Mouse (Mus musculus): ENCODE data around the gene Ccdc77. TPM values are rescaled to one million over a fixed set of nuclear protein-coding genes. Genes with fewer than 3 reads are reported as not detected.
"Not testable (repeated sequence)": the region's sequence is repeated elsewhere in the genome, so short reads cannot be mapped to it uniquely, and the experiment has no call there.

Ccdc77 gene
- total RNA-seq, 2 experiments from 2014 or later: 2.8 to 3.9 TPM

DNA sequence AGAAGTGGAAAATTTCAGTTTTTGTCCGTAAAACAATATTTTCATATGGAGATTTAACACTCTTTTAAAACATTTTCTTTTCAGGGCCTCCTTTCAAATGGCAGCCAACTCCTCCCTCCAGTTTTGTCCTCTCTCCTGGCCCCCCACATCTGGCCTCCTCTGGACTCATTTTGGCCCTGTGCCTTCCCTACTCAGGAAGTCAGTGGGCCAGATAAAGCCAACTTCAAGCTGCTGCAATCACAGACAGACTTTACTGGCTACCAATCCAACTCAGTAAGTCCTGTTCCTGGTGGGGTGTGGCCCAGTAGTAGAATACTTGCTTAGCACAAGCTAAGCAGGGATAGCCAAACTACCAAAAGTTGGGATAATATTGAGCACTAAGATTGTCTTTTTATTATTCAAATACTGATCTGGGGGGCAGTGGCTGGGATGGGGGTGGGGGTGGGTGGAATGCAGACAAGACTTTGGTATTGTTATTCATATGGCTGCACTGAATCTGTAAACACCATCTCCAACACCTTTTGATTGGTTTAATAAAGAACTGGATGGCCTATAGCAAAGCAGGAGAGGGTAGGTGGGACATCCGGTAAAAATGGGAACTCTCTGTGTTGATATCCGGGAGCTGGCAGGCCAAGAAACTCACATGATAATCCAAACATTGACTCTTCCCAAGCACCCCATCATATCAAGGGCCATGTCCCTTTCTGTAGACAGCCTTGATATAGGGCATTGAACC is 57.1 kb downstream of the Ccdc77 start:
- no peak overlapping the region for H3K4me3 ChIP-seq
- no peak for DNase-seq
- intact Hi-C loops (cut with DNase I): no loop called here
- no peak for TF ChIP-seq CTCF (IDR thresholded peaks at IDR 0.05)
- H3K27ac ChIP-seq: no peak overlapping the region

DNA sequence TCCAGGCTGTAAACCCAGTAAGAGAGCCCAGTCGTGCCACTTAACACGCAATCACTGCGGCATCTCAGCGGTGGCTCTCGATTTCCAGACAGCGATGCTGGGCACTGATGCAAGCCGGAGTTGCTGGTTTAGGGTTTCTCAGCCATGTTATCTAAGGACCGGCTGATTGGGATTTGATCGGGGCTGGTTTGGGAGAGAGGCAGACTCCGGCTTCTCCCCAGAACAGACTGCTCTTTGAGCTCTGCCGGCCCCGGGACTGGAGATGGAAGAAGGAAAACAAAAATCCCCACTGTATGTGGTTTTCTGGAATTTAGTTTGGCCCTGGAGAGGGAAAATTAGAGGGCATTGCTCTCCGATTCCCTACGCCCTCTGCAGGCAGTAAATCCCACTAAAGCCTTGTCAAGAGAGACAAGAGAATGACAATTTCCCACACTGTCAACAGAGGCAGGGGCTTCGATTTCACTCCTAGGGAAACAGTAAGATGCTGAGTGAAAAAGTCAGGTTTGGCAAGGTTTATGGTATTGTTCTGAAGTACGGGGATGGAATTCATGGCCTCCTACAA is 61.3 kb downstream of the Ccdc77 start:
- Histone ChIP-seq H3K4me3 (peak overlapping the region; percentile 48), H3K27ac (no peak overlapping the region)
- intact Hi-C loops (cut with DNase I): loop anchor here (2.0 kb wide), 1 partner anchor 80 kb away; no protein-coding TSS in a partner anchor
- peak; percentile 28 for DNase-seq
- peak; percentile 44 for TF ChIP-seq CTCF (IDR thresholded peaks at IDR 0.05)

DNA sequence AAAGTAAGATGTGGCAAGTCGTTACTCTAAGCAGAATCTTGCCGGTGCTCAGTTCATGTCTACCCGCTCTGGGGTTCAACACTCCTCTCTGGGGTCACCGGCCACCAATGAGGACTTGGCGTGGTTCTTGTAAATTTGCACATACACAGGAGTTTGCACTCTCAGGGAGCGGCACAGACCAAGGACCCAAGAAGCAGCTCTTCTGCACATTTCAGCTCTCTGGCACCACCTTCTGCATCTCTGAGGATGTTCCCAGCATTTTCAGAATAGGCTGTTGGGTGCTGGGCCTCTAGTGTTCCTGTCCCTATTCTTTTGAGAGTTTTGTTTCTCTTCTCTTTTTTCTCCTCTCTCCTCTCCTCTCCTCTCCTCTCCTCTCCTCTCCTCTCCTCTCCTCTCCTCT is 63.0 kb downstream of the Ccdc77 start:
- intact Hi-C loops (cut with DNase I): no loop called here
- TF ChIP-seq CTCF (IDR thresholded peaks at IDR 0.05): peak; percentile 66
- Histone ChIP-seq H3K27ac (no peak overlapping the region), H3K4me3 (no peak overlapping the region)
- peak; percentile 40 for DNase-seq

DNA sequence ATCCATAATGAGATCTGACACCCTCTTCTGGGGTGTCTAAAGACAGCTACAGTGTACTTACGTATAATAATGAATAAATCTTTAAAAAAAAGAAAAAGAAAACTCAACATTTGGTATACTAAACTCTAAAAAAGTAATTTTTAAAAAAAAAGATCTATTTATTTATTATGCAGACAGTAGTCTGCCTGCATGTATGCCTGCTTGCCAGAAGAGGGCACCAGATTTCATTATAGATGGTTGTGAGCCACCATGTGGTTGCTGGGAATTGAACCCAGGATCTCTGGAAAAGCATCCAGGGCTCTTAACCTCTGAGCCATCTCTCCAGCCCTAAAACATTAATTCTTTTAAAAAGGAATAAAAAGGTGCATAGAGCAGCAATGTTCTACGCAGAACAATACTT is 67.6 kb downstream of the Ccdc77 start:
- H3K4me3 ChIP-seq; H3K27ac ChIP-seq; DNase-seq; intact Hi-C loops (cut with DNase I): not testable (repeated sequence)
- TF ChIP-seq CTCF (IDR thresholded peaks at IDR 0.05): peak; percentile 33; the same call in 1 of the 2 replicates

DNA sequence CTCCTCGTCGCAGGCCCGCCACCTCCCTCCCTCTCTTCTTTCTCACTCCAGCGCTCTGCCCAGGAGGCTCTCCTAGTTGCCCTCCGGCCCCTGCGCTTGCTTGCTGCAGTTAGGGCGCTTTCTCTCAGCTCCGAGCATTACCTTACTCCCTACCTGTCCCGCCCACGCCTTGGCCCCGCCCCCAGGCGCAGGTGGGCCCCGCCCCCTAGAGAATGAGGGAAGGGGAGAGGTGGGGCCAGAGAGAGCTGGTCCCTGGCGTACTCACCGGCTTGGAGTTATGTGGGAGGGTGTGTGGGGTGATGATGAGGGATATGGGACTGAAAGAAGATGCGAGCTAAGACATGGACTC is 69.4 kb downstream of the Ccdc77 start:
- intact Hi-C loops (cut with DNase I): no loop called here
- DNase-seq: no peak
- peak overlapping the region; percentile 81 for H3K4me3 ChIP-seq
- TF ChIP-seq CTCF (IDR thresholded peaks at IDR 0.05): no peak
- H3K27ac ChIP-seq: no peak overlapping the region; the same call in 1 of the 2 replicates

DNA sequence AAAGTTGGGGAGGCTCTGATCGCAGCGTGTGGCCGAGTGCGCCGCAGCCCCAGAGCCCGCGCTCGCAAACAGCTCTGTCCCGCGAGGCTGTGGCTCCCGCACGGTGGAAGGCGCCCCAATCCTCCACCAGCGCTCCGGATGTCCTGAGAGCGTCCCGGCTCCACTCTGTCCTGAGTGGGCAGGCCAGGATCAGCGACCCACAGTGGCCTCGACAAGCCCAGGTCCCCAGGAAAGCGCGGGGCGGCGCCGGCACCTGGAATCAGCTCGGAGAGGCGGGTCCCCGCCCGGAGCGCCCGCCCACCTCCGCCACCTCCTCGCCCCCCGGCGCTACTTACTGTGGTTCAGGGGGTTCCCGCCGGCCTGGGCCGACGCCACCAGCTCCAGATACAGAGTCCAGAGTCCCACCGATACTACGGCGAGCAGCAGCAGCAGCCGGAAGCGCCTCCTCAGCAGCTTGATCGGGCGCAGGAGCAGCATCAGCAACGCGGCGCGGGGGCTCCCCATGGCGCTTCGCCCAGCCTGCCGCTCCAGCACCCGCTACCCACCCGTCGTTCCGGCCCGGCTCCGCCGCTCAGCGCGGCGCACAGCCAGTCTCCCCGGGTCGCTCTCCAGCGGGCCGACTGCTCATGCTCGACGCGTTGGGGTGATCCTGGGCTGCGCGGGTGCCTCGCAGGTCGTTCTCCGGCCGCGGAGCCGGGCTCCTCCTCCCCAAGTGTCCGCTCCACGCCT is 70.0 kb downstream of the Ccdc77 start, which contains the start of the genes D330020A13Rik and B4galnt3:
Gene D330020A13Rik (plus strand): TSS at position 309 of the 729 bp plus-strand sequence.
Gene B4galnt3 (minus strand): TSS at position 504 of the 729 bp plus-strand sequence.
- intact Hi-C loops (cut with DNase I): no loop called here
- H3K27ac ChIP-seq: peak within 1 kb of the TSS; percentile 31; the same call in 1 of the 2 replicates
- peak within 1 kb of the TSS; percentile 81 for H3K4me3 ChIP-seq
- peak; percentile 44 for DNase-seq
- TF ChIP-seq CTCF (IDR thresholded peaks at IDR 0.05): no peak

DNA sequence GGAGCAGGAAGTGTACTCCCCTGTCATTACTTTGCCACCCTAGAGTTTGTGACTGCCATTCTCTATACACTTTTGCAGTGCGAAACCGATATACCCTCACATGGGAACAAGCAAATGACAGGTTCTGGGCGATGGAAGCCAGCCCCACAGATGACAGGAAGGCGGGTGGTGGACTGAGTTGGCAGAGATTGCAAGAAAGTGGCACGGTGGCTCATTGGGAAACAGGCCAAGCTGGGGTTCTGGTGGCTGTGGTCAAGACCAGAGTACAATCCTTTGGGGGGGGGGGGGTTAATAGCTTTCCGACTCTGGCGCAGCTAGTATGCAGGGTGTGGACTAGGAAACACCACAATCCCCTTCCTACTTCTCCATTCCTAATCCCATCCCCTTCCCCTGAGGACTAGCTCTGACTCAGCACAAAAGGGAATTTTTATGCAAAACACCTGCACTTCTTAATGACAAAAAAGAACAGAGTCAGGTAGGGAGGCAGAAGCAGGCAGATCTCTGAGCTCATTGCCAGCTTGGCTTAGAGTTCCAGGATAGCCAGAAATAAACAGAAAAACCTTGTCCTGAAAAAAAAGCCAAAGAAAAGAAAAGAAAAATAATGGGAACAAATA is 72.7 kb downstream of the Ccdc77 start:
- no peak for DNase-seq
- Histone ChIP-seq H3K4me3 (no peak overlapping the region), H3K27ac (no peak overlapping the region)
- intact Hi-C loops (cut with DNase I): no loop called here
- no peak for TF ChIP-seq CTCF (IDR thresholded peaks at IDR 0.05)

DNA sequence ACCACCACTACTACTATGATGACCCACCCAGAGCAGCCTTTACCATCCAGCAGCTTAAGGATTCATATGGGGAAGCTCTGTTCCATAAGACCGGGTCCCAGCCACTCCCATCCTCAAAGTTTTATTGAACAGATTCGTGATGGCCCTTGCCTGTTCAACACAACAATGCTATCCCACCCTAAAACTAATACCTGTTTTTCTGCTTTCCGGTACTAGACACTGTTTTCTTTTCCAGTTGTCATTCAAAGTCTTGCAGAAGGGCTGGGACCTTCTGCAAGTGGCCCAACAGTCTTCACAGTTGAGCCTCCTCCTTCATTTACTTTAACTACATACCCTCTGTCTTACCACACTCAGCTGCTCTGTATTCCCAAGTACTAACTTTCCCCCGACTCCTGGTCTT is 74.7 kb downstream of the Ccdc77 start:
- Histone ChIP-seq H3K4me3 (no peak overlapping the region), H3K27ac (no peak overlapping the region)
- no peak for TF ChIP-seq CTCF (IDR thresholded peaks at IDR 0.05)
- DNase-seq: no peak
- intact Hi-C loops (cut with DNase I): no loop called here

DNA sequence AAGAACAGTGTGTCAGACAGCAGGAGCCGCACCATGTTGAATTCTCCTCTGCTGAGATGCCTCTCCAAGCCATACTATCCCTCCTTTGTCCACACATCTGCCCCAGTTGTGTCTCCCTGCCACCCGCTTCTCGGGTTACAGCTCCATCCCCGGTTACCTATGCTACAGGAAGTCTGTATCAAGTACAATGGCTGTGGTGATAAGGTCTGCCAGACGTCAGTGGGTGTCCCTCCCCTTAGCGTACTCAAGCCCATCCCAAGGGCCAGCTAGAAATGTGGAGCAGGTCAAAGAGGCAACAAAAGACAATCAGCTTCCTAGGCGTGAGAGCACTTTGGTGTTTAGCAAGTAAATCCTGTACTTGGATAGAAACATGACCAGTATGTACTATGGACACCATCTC is 75.6 kb downstream of the Ccdc77 start:
- Histone ChIP-seq H3K4me3 (no peak overlapping the region), H3K27ac (no peak overlapping the region)
- intact Hi-C loops (cut with DNase I): no loop called here
- no peak for DNase-seq
- TF ChIP-seq CTCF (IDR thresholded peaks at IDR 0.05): no peak

DNA sequence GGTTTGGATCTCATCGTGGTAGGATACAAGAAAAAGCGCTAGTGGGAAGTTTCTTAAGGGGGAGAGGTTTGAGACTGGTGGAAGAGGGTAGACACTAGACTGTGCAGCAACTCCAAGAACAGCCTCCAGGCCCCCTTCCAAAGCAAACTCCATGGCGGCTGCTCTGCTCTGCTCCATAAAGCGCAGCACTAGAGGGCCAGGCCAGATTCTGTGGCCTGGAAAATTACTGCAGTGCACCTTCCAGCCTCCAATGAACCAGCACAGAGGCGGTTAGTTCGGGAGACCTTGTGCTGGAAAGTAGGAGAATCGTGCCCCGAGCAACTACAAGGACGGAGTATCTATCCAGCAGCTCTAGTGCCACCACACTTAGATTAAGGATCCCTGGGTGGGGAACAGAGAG is 76.9 kb downstream of the Ccdc77 start:
- no peak for TF ChIP-seq CTCF (IDR thresholded peaks at IDR 0.05)
- intact Hi-C loops (cut with DNase I): no loop called here

DNA sequence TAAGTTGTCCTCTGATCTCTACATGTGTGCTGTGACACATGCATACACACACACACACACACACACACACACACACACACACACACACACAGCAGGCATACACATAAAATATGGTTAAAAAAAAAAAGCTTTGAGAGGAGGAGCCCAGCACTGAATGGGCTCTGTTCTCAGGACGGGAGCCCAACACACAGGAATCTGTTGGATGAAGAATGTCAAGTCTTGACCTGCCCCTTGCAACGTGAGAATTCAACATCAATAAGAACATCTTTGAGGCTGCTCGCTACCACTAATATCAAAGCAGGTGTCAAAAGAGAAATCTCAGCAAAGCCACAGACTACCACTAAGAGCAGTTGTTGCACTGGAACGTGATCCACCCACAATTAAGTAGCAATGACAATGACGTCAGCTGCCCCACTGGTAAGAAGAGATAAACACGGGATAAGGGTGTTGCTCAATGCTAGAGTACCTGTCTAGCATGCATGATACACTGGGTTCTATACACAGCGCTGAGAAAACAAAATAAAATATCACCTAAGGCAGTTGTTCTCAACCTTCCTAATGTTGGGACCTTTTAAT is 87.2 kb downstream of the Ccdc77 start:
- intact Hi-C loops (cut with DNase I): no loop called here
- no peak for DNase-seq

More for the DNA sequence above, 76.9 kb downstream of the Ccdc77 start:
- H3K4me3 ChIP-seq: no peak overlapping the region
- no peak overlapping the region for H3K27ac ChIP-seq
- no peak for DNase-seq

DNA sequence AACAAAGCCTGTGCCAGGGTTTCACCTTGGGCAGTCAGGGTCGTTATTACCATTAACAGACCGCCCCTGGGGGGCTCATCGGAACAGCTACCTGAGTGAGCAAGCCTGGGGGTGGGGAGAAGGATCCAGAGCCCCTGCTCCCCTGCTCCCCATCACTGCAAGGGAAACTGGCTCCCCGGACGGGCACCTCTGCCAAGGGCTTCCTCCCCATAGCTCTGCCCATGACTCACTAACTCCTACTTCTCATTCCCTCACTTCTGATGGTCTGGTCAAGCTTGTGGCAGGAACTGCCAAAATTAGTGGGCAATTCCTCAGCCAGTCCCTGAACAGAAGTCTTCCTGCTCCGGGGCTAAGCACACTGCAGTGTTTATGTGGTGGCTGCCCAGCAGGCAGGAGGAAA is 88.9 kb downstream of the Ccdc77 start:
- Histone ChIP-seq H3K27ac (peak overlapping the region; percentile 66; the same call in 1 of the 2 replicates), H3K4me3 (peak overlapping the region; percentile 37)
- no peak for TF ChIP-seq CTCF (IDR thresholded peaks at IDR 0.05)
- peak; percentile 31 for DNase-seq
- intact Hi-C loops (cut with DNase I): no loop called here

More for the DNA sequence above, 87.2 kb downstream of the Ccdc77 start:
- TF ChIP-seq CTCF (IDR thresholded peaks at IDR 0.05): no peak
- Histone ChIP-seq H3K27ac (no peak overlapping the region), H3K4me3 (no peak overlapping the region)
